Mouse (Mus musculus) liver, embryonic 14.5 days (tissue): ENCODE measurements around the gene Gpr45.

Experiments
- CTCF ChIP-seq: IDR thresholded peaks from 2 replicates; pipeline ENCODE4 v1.5.1; 2016; ENCODE audit warnings: antibody characterized with exemption, low read depth, control low read depth
- EP300 ChIP-seq: IDR thresholded peaks from 2 replicates; pipeline ENCODE4 v1.6.1; 2016; ENCODE audit warnings: antibody characterized with exemption, low read depth

DNA sequence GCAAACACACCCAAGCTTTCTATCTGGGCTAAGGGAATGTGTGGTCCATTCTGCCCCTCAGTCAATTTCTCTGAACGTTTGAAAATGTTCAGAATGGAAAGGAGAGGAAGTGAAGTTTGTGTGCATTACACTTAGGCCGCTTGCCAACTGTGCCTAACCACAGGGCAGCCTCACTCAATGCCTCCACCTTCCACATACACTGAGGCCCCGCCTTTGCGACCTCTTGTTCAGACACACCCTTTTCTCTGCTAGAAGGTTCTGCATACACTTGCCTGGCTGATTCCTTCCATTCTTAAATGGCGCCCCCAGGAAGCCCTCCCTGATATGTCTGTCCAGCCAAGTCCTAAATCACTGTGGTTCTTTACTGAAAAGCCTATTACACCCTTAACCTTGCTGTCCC is 118.1 kb downstream of the Gpr45 start:
- TF ChIP-seq CTCF (no peak), EP300 (no peak)
